Mouse (Mus musculus): ENCODE results near the gene Borcs7.

Gene Borcs7

DNA sequence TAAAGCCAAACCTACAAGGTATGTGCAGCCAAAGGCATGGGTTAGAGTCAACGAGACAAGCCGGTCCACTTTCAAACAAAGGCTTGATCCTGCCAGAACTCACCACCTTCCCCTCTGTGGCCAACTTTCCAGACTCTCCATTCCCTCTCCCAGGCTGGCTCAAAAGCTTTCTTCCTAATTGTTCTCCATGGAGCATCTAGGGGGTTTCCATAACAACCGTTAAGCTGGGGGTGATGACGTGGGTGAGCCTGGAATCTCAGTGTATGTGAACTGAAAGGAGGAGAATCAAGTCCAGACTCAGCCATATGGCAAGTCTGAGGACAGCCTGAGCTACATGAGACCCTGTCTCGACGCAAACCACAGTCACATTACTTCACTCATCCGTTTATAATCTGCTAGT is 24.2 kb upstream of the Borcs7 start:
- DNase-seq, result no peak

DNA sequence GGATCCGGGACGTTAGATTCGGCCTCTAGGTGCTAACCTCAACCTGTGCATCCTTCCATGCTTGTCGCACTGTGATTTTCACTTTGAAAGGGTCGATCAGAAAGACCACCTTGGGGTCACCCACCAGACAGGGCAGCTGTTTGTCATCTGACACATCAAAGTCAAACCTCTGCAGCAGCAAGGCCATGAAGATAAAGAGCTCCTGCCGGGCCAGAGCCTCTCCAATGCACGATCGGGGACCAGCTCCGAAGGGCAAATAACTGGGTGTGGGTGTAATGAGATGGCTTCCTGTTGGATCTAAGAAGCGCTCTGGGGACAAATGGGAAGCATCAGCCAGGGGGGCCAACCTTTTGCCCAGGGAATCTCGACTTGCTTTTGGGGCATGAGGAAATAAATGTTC is 22.4 kb upstream of the Borcs7 start:
- DNase-seq, result no peak

GRCm38 (mm10) chr19:46668263-46668662 is 21.4 kb upstream of the Borcs7 start:
- no peak for DNase-seq

GRCm38 (mm10) chr19:46669802-46670201 is 19.9 kb upstream of the Borcs7 start:
- DNase-seq, result no peak

DNA sequence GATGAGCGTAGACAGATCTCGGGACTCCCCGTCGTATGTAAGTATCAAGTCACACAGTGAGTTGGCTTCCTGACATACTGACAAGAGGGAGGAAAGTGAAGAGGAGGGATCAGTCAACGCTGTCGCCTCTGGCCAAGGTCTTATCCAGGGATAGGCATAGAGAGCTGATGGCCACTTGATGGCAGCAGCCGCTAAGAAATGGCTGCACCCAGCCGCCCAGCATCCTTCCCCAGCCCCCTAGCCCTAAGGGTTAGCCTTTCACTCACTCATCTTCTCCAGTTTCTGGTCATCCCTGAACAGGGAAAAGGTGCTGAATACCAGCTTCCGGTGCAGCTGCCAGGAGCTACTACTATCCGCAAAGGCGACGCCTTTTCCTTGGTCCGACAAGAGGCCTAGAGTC is 19.0 kb upstream of the Borcs7 start:
- peak; percentile 41 to 62 for DNase-seq

- no peak for DNase-seq
Observed at GRCm38 (mm10) chr19:46672766-46673418, 16.8 kb upstream of the Borcs7 start, which contains the start of gene Cyp17a1. Cyp17a1 (minus strand) TSS chr19:46673172.

DNA sequence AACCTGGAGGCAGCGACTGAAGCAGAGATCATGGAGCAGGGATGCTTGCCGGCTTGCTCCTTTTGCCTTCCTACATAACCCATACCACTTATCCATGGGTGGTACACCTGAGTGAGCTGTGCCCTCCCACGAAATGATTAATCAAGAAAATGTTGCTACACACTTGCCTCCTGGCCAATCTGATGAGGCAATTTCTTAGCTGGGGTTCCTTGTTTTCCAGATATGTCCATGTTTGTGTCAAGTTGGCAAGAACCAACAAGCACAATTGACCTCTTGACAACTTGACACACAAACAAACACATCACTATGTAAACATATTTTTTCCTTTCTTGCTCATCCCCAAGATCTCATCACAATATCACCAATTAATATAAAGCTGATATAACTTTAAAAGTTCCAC is 14.1 kb upstream of the Borcs7 start:
- no peak for DNase-seq

- no peak for DNase-seq
Observed at GRCm38 (mm10) chr19:46679720-46680383, 9.9 kb upstream of the Borcs7 start.

DNA sequence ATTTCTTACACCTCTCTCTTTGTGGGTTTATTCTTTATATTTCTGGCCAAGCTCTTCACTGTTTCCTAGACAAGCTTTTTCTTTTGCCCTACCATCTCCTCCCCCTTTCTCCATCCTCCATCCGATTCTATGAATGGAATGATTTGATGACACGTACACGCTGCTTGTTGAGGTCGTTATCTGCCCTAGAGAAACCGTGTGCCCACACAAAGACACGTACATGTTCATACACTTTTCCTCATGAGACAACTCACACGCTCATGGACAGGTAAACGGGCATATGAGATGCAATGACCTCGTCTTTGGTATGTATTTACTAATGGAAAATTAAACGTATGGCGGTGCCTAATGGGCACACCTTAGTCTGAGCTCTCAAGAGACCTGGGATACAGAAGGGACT is 681 bp downstream of the Borcs7 start:
- DNase-seq, result no peak

DNA sequence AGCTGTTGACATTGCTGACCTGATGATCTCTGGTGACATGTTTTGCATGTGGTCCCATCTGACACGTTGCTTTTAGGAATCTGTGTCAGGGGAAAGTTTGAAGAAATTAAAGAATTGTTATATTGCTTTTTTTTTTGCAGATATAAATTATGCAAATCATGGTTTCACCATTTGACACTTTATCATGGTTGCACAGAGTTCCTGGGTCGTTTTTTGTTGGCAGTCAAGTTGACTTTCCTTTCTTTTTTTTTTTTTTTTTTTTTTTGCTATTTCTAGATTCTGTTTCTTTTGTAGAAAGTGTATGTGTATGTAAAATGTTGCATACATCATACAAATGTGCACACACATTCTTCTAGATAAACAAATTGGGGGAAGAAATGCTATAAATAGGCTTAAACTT is 1.4 kb downstream of the Borcs7 start:
- DNase-seq, result no peak

DNA sequence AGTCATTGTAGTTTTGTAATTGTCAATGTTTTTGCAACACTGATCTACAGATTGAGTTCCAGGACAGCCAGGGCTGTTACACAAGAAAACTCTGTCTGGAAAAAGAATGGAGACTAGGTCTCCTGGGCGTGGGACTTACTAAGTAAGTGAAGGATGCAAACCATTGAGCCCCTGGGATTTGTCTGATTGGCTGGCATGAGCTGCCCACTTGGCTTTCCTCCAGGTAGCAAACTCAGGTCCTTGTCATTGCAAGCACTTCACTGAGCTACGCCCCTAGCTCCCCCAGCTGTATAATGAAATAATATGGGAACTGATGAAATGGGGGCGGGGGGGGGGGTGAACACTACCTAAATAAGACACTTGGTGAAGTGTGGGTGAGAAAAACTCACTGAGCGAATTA is 3.4 kb downstream of the Borcs7 start:
- no peak for DNase-seq

DNA sequence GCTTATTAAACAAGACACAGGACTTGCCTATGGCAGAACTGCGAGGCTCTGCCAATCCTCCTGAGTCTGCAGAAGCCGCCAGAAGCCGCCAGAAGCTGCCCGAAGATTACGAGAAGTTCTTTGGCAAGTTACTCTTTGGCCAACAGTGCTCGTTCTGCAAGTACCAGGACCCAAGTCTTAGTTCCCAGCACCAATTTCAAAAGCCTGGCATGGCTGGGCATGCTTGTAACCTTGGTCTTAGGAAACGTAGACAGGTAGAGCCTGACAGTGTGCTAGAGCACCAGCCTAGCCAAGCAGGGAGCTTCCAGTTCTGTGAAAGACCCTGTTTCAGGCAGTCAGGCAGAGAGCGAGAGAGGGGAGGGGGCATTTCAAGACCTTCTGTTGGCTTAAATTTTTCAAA is 6.8 kb downstream of the Borcs7 start:
- no peak for DNase-seq

- DNase-seq, result no peak
Observed at GRCm38 (mm10) chr19:46696943-46697342, 7.2 kb downstream of the Borcs7 start.

DNA sequence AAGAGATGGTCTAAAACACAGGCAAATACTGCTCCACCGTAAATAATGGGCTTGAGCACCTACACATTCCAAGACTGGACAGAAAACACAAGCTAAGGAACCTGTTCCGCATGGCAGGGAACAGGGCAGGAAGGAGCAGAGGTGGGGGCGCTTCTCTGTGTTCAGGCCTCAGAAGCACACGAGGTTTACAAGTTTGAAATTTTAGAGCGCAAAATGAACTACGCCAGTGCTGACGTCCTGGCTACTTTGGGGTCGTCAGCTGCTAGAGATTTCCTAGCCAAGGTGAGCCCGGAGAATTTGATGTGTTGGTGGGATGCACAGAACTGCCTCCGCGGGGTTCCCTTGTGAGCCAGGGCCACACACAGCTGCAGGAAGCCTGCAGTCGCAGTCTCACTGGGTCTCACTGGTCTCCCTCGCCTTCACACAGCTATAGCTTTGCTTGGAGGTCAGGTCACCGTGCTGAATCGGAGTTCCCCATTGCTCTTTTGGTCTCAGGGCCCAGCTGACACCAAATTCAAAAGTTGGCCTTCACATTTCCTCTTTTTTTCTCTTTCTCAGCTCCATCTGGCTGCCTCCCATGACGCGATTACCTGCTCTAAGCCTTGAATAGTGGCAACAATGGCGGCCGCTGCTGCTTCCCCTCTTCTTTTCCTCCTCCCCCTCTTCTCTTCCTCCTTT is 8.3 kb downstream of the Borcs7 start:
- DNase-seq, result peak; percentile 37 to 52

DNA sequence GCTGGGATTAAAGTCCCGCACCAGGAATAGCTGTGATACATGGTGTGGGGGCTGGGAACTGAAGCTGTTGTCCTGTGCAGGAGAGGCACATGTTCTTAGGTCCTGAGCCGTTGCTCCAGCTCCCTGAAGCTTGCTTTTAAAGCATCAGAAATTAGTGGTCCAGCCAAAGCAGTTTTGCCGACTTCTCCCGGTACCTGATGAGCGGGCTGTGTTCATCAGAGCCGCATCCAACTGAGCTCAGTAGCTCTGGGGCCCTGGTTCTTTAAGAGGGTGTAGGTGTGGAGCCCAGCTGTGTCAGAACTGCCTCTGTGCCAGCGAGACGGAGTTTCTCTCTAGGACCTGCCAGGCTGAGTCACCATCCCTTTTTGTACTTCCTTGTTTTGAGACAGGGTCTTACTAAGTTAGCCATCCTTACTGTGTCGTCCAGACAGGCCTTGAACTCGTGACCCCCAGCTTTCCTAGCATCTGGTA is 9.3 kb downstream of the Borcs7 start:
- no peak for DNase-seq

DNA sequence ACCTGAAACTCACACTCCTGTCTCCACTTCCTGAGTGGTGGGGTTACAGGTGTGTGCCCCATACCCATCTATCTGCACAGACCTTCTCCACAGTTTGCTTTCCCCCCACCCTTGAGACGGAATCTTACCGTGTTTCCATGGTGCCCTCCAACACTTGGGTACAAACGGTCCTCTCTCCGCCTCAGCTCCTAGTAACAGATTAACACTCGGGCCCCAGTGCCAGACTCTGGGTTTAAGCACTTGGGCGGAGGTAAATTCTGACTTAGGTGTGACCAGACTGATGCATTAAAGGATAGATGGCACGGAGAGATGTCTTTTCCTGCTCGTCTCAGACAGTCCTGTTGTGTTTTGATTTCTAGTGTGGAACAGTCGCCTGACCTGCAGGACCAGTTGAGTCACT is 11.4 kb downstream of the Borcs7 start:
- DNase-seq, result no peak

DNA sequence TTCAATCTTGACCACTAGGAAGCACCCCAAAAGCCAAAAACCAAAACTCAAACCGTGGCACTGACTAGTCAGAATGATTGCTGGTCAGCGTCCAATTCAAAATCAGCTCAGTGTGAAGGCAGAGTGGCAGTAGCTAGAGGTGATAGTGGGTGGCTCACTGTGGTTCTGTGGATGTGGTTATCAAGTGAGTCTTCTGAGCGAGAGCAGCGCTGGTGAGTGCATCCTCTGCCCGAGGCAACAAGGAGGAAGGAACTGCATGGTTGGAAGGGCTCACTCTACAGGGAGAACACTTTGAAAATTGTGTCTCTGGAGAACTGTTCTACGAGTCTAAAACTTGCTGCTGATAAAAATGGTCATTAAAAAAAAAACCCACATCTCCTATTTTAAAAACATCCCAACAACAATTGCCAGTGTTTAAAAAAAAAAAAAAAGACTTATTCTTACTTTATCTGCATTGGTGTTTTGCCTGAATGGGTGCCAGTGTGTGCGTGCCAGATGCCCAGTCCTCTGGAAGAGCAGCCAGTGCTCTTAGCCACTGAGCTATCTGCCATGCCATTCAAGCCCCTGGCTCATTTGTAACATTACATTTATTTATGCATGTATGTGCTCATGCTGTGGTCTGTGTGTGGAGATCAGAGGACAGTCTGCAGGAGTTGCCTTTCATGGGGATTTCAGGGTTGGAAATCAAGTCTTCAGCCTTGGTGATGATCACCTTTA is 16.2 kb downstream of the Borcs7 start:
- DNase-seq, result peak; percentile 28 to 29

- DNase-seq, result no peak
Observed at GRCm38 (mm10) chr19:46706540-46707295, 17.0 kb downstream of the Borcs7 start.

DNA sequence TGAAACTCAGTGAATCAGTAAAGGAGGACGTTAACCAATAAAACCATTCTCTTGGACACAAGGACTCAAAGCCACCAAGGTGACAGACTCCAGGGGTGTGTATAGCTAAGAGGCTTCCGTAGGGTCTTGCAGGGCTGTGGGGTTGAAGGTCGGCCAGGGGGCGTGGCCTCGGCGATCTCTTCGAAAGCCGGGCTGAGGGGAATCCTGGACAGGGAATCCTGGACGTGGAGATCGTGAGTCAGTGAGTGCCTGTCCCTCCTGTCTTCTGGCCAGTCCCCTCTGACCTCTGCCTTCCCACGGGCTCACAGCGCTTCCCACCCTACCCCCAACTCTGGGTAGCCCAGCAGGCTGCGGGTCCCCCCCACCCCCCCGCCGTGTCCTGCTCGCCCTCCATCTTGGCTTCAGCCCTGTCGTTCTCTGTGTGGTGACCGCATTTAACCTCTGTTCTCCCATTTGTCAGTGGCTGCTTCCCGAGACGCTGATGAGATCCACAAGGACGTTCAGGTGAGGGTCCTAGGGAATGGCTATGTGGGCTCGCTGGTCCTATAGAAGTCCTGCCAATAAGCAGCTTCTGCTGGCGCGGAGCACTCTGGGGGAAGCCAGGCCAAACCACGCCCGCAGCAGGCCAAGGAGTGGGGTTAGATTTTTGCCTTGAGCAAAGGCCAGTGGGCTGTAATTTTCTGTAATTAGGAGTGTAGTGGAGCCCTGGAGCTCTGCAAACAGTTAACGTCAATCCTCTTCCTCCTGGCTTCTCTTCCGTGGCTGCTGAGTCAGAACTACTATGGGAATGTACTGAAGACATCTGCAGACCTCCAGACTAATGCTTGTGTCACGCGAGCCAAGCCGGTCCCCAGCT is 17.8 kb downstream of the Borcs7 start, which contains the start of gene As3mt:
As3mt (plus strand) TSS at position 163 of the 856 bp plus-strand sequence.
- DNase-seq, result peak; percentile 55 to 72

DNA sequence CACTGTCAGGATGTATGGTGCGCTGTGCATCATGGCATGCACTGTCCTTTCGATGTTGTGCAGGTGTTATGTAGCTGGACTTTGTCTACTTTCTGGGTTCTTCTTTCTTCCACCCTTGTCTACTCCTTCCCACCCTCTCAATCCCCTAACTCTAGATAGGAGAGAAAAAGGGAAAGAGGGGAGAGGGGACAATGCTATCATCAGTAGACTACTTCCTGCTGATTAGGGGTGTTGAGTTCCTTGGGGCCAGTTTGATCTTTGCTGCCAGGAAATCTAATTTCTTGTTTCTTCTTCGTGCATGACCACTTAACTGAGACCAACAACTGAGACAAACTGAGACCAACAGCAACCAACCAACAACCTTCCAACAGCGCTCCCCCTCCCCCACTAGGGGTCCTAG is 20.9 kb downstream of the Borcs7 start:
- DNase-seq, result no peak

DNA sequence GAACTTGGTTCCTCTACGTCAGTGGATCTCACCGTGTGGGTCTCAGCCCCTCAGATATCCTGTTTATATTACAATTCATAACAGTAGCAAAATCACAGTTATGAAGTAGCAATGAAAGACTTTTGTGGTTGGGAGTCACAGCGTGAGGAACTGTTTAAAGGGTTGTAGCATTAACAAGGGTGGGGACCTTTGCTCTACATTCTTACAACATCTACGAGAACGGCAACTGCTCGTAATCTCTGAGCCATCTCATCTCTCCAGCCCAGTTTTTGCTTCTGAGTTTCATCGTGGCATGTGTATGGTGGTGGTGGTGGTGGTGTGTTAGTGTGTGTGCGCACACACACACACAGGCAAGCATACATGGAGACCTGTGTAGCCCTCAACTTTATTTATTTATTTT is 24.5 kb downstream of the Borcs7 start:
- no peak for DNase-seq

DNA sequence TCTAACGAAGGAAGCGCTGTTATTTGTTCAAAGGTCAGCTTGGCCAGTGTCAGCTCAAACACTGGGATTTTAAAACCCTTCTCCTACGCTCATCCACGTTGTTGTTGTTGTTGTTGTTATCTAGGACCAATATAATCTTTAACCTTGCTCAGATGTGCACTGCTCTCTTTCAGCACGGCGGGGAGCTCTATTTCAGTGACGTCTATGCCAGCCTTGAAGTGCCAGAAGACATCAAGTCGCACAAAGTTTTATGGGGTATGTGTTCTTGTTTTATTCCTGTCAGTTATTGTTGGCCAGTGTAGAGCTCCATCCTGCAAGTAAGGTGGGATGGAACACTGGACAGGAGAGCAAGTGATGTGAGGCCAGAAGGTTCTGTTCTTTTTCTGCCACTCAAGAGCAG is 25.3 kb downstream of the Borcs7 start:
- DNase-seq, result no peak

Measured in spleen, adult 18-20 months (tissue).